Mouse (Mus musculus): ENCODE data around the gene Gm7075. TPM values are rescaled to one million over a fixed set of nuclear protein-coding genes. Genes with fewer than 3 reads are reported as not detected.

Gene Gm7075
- polyA plus RNA-seq, 1 experiment from 2014 or later, result not detected

DNA sequence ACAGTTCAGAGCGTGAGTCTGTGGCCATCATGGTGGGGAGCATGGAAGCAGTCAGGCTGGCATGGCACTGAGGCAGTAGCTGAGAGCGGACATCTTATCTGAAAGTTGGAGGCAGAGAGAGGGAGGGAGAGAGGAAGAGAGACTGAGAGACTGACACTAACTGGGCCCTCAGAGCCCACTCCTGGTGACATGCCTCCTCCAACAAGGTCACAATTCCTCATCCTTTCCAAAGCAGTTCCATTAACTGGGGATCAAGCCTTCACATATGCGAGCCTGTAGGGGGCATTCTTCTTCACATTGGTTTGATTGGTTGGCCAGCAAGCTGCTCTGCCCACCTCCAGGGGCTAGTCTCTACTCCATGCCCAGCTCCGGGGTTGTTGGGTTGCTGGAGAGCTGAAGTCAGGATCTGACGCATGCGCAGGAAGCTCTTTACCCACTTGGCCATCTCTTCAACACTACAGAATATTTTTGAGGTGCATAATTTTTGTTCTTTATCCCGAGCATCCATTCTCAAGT lies 9.7 kb upstream of the Gm7075 start:
- Histone ChIP-seq H3K4me2 (replicated peaks) (no peak overlapping the region), H3K9ac (replicated peaks) (no peak overlapping the region), H3K27me3 (no peaks in the 10 kb centered on the region), H3K4me1 (no peaks in the 10 kb centered on the region), H3K27ac (replicated peaks) (no peak overlapping the region), H3K4me3 (no peak overlapping the region), H3K36me3 (no peaks in the 10 kb centered on the region), H3K9me3 (no peaks in the 10 kb centered on the region)
- ATAC-seq (ENCODE audit: low FRiP score, low read depth), result no peak
- WGBS, result 88% methylated on average over 7 of the region's 7 CpGs

GRCm38 (mm10) chr10:63429785-63430305 lies 8.3 kb upstream of the Gm7075 start, which contains the start of gene Ctnna3:
TSS of gene Ctnna3 (plus strand) at chr10:63430098.
- WGBS, result under 1% methylated on average over 55 of the region's 55 CpGs
- ATAC-seq (ENCODE audit: low FRiP score, low read depth), result peak; percentile 96

DNA sequence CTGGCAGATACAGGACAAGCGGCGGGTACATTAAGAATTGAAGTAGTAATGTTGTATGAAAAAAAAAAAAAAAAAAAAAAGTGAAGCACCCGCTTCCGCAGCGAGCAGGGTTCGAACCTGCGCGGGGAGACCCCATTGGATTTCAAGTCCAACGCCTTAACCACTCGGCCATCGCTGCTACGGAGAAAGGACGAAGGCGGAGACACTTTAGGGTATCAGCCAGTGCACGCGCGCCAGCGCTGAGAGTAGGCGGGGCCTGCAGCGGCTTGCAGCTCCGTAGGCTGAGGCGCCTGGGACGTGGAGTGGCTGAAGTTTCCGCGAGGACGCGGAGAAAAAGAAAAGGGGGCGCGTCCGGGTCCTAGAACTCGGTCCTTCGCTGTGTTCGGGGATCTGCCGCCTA lies 7.8 kb upstream of the Gm7075 start:
- Histone ChIP-seq H3K4me2 (replicated peaks) (peak overlapping the region; percentile 69), H3K9me3 (no peaks in the 10 kb centered on the region), H3K36me3 (no peaks in the 10 kb centered on the region), H3K27ac (replicated peaks) (peak overlapping the region; percentile 69), H3K4me3 (peak overlapping the region; percentile 79), H3K9ac (replicated peaks) (peak overlapping the region; percentile 57), H3K4me1 (no peaks in the 10 kb centered on the region), H3K27me3 (no peaks in the 10 kb centered on the region)
- under 1% methylated on average over 34 of the region's 34 CpGs for WGBS
- peak; percentile 90 for ATAC-seq (ENCODE audit: low FRiP score, low read depth)

More at GRCm38 (mm10) chr10:63429785-63430305, 8.3 kb upstream of the Gm7075 start, which contains the start of gene Ctnna3:
- no peaks in the 10 kb centered on the region for H3K36me3 ChIP-seq
- peak within 1 kb of the TSS; percentile 69 for H3K4me2 ChIP-seq (replicated peaks)
- no peaks in the 10 kb centered on the region for H3K4me1 ChIP-seq
- no peaks in the 10 kb centered on the region for H3K9me3 ChIP-seq
- no peaks in the 10 kb centered on the region for H3K27me3 ChIP-seq
- peak within 1 kb of the TSS; percentile 57 for H3K9ac ChIP-seq (replicated peaks)
- H3K27ac ChIP-seq (replicated peaks), result peak within 1 kb of the TSS; percentile 69
- peak within 1 kb of the TSS; percentile 79 for H3K4me3 ChIP-seq

- Histone ChIP-seq H3K9ac (replicated peaks) (peak overlapping the region; percentile 53), H3K4me3 (peak overlapping the region; percentile 79), H3K27me3 (no peaks in the 10 kb centered on the region), H3K4me2 (replicated peaks) (peak overlapping the region; percentile 69), H3K36me3 (no peaks in the 10 kb centered on the region), H3K27ac (replicated peaks) (0 out of 2 replicates have a peak overlapping the region, but pooled peaks have one; percentile 15), H3K4me1 (no peaks in the 10 kb centered on the region), H3K9me3 (no peaks in the 10 kb centered on the region)
- no peak for ATAC-seq (ENCODE audit: low FRiP score, low read depth)
- WGBS, result 3% methylated on average over 11 of the region's 11 CpGs
These were observed 7.4 kb upstream of the Gm7075 start for GRCm38 (mm10) chr10:63429023-63429340.

DNA sequence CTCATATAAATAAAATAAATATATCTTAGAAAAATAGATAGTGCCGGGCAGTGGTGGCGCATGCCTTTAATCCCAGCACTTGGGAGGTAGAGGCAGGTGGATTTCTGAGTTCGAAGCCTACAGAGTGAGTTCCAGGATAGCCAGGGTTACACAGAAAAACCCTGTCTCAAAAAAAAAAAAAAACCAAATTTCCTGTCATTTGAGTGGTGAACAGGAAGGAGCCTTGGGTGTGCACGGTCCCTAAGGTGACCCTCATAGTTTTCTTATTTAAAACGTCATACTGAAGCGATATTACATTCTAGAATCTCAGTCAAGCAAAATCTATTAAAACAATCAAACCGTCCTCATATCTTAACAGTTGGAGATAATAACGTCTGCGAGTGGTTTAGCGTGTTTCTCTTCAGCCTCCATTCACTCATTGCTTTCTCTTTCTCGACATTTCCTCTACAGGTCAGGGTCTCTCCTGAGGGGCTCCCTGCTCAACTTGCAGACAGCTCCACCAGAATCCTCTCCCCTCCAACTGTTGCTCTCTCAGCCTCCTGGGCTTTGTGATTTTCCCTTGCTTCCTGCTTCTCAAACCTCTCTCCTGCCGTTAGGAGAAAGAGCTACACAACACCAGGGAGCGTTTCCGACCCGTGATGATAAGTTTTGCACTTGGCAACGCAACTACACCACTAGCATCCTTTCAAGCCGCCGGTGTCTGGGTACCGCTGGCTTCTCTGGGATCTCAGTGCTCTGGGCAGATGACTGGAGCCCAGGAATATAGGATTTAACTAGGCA lies 6.8 kb upstream of the Gm7075 start:
- H3K9ac ChIP-seq (replicated peaks), result peak overlapping the region; percentile 53
- peak overlapping the region; percentile 79 for H3K4me3 ChIP-seq
- 0 out of 2 replicates have a peak overlapping the region, but pooled peaks have one; percentile 15 for H3K27ac ChIP-seq (replicated peaks)
- no peak for ATAC-seq (ENCODE audit: low FRiP score, low read depth)
- H3K36me3 ChIP-seq, result no peaks in the 10 kb centered on the region
- WGBS, result 24% methylated on average over 19 of the region's 19 CpGs
- H3K4me2 ChIP-seq (replicated peaks), result peak overlapping the region; percentile 69
- H3K27me3 ChIP-seq, result no peaks in the 10 kb centered on the region
- no peaks in the 10 kb centered on the region for H3K4me1 ChIP-seq
- H3K9me3 ChIP-seq, result no peaks in the 10 kb centered on the region

GRCm38 (mm10) chr10:63427146-63427545 lies 5.6 kb upstream of the Gm7075 start:
- Histone ChIP-seq H3K4me2 (replicated peaks) (no peak overlapping the region), H3K9ac (replicated peaks) (no peak overlapping the region), H3K36me3 (no peaks in the 10 kb centered on the region), H3K27me3 (no peaks in the 10 kb centered on the region), H3K27ac (replicated peaks) (no peak overlapping the region), H3K9me3 (no peaks in the 10 kb centered on the region), H3K4me1 (no peaks in the 10 kb centered on the region), H3K4me3 (no peak overlapping the region)
- WGBS, result 83% methylated on average over 8 of the region's 8 CpGs
- ATAC-seq (ENCODE audit: low FRiP score, low read depth), result no peak

DNA sequence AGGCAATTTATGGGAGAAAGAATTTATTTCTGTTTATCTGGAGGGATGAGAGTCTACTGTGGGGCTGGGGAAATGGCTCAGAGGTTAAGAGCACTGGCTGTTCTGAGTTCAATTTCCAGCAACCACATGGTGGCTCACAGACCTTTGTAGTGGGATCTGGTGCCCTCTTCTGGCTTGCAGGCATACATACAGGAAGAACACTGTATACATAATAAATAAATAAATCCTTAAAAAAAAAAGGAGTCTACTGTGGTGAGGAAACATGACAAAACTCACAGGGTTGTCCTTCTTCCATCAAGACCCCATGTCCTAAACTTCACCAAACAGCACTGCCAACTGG lies 2.9 kb upstream of the Gm7075 start:
- H3K4me1 ChIP-seq, result no peaks in the 10 kb centered on the region
- H3K27me3 ChIP-seq, result no peaks in the 10 kb centered on the region
- ATAC-seq (ENCODE audit: low FRiP score, low read depth), result no peak
- H3K9me3 ChIP-seq, result no peaks in the 10 kb centered on the region
- no peak overlapping the region for H3K27ac ChIP-seq (replicated peaks)
- H3K4me3 ChIP-seq, result no peak overlapping the region
- no peak overlapping the region for H3K4me2 ChIP-seq (replicated peaks)
- H3K36me3 ChIP-seq, result no peaks in the 10 kb centered on the region
- H3K9ac ChIP-seq (replicated peaks), result no peak overlapping the region

DNA sequence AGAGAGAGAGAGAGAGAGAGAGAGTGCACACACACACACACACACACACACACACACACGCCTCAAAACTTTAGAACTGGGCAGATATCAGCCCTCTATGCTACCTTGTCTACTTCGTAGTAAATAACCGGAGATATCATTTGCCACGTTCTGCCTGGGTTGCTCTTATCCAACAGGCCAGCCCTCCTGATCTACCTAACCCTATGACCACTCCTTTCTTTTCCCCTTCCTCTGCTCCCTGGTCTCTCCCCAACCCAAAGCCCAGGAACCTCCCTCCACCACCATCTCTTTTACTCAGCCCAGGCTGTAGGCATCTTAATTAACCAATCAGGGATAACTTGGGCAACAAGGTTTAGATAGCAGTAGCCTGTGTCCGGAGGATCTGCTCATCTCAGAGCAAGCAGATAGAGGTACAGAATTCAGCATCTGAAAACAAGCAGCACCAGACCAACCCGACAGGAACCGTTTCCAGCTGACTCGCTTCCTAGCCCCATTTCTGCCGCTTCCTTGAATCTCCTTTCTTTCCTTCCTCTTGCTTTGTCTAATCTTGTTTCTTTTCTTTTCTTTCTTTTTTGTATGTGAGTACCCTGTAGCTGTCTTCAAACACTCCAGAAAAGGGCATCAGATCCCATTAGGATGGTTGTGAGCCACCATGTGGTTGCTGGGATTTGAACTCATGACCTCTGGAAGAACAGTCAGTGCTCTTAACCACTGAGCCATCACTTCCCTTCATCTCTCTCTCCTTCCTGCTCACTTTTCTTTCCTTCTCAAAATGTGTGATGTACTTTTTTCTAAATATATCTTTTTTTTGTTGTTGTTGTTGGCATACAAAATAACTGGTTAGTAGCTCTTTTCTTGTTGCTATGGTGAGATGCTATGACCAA lies 2.2 kb upstream of the Gm7075 start:
- no peaks in the 10 kb centered on the region for H3K27me3 ChIP-seq
- H3K36me3 ChIP-seq, result no peaks in the 10 kb centered on the region
- no peaks in the 10 kb centered on the region for H3K9me3 ChIP-seq
- H3K4me2 ChIP-seq (replicated peaks), result no peak overlapping the region
- H3K27ac ChIP-seq (replicated peaks), result no peak overlapping the region
- no peak overlapping the region for H3K4me3 ChIP-seq
- ATAC-seq (ENCODE audit: low FRiP score, low read depth), result no peak
- WGBS, result 88% methylated on average over 9 of the region's 9 CpGs
- no peak overlapping the region for H3K9ac ChIP-seq (replicated peaks)
- H3K4me1 ChIP-seq, result no peaks in the 10 kb centered on the region

DNA sequence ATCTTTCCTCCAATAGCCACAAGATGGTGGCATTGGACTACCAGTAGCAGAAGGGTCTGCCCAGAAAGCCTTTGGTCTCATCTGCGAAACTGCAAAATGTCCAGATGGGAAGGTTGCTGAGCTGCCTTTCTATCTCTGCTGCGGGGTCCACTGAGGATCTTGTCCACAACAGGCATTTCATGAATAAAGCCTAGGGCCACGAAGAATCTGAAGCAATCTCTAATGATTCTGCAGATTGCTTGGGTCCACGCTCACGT lies 1.1 kb upstream of the Gm7075 start:
- Histone ChIP-seq H3K27ac (replicated peaks) (no peak overlapping the region), H3K27me3 (no peaks in the 10 kb centered on the region), H3K4me1 (no peaks in the 10 kb centered on the region), H3K9me3 (no peaks in the 10 kb centered on the region), H3K36me3 (no peaks in the 10 kb centered on the region), H3K4me3 (no peak overlapping the region), H3K4me2 (replicated peaks) (no peak overlapping the region), H3K9ac (replicated peaks) (no peak overlapping the region)
- no peak for ATAC-seq (ENCODE audit: low FRiP score, low read depth)
- 87% methylated on average over 5 of the region's 5 CpGs for WGBS

DNA sequence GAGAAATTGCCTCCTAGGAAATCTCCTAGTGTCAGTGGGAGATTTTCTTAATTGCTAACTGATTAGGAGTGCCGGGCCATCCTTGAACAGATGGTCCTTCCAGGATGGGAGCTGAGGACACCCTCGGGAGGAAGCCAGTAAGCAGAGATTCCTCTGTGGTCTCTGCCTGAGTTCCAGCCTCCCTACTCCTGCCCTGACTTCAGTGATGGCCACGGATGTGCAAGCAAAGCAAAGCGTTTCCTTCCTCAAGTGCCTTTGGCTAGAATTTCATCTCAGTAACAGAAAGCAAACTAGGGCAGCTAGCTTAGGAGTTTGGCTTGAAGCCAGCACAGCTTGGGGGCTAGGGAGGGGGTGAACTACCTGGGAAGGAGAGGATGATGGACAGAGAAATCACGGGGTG lies 4.5 kb downstream of the Gm7075 start:
- no peak for ATAC-seq (ENCODE audit: low FRiP score, low read depth)
- Histone ChIP-seq H3K4me3 (no peak overlapping the region), H3K4me1 (no peaks in the 10 kb centered on the region), H3K9me3 (no peaks in the 10 kb centered on the region), H3K27me3 (no peaks in the 10 kb centered on the region), H3K9ac (replicated peaks) (no peak overlapping the region), H3K27ac (replicated peaks) (no peak overlapping the region), H3K4me2 (replicated peaks) (no peak overlapping the region), H3K36me3 (no peaks in the 10 kb centered on the region)
- WGBS, result 66% methylated on average over 5 of the region's 5 CpGs

- Histone ChIP-seq H3K4me2 (replicated peaks) (no peak overlapping the region), H3K9ac (replicated peaks) (no peak overlapping the region), H3K27ac (replicated peaks) (no peak overlapping the region), H3K36me3 (no peaks in the 10 kb centered on the region), H3K27me3 (no peaks in the 10 kb centered on the region), H3K4me1 (no peaks in the 10 kb centered on the region), H3K4me3 (no peak overlapping the region), H3K9me3 (no peaks in the 10 kb centered on the region)
- no peak for ATAC-seq (ENCODE audit: low FRiP score, low read depth)
- WGBS, result 60% methylated on average over 7 of the region's 7 CpGs
These were observed 5.7 kb downstream of the Gm7075 start for GRCm38 (mm10) chr10:63415850-63416249.

DNA sequence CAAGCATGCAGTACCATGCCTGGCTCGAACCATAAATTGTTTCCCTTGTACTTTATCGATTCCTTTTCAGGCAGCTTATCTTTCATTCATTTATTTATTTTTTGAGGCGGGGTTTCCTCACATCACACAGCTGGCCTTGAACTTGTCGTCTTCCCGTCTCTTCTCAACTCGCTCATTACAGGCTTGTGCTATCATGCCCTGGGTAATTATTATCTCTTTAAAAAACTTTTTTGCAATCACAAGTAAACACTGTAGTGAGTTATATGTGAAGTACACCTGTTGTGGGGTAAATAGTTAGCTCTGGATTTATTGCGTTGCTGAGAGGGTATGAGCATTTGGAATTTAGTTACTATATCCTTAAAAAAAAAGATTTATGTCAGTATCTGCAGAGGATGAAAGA lies 6.3 kb downstream of the Gm7075 start:
- Histone ChIP-seq H3K27me3 (no peaks in the 10 kb centered on the region), H3K36me3 (no peaks in the 10 kb centered on the region), H3K27ac (replicated peaks) (no peak overlapping the region), H3K9ac (replicated peaks) (no peak overlapping the region), H3K4me3 (no peak overlapping the region), H3K4me1 (no peaks in the 10 kb centered on the region), H3K9me3 (no peaks in the 10 kb centered on the region), H3K4me2 (replicated peaks) (no peak overlapping the region)
- 87% methylated on average over 7 of the region's 7 CpGs for WGBS
- no peak for ATAC-seq (ENCODE audit: low FRiP score, low read depth)
